Mouse (Mus musculus): ENCODE data around the gene Cabp1.

DNA sequence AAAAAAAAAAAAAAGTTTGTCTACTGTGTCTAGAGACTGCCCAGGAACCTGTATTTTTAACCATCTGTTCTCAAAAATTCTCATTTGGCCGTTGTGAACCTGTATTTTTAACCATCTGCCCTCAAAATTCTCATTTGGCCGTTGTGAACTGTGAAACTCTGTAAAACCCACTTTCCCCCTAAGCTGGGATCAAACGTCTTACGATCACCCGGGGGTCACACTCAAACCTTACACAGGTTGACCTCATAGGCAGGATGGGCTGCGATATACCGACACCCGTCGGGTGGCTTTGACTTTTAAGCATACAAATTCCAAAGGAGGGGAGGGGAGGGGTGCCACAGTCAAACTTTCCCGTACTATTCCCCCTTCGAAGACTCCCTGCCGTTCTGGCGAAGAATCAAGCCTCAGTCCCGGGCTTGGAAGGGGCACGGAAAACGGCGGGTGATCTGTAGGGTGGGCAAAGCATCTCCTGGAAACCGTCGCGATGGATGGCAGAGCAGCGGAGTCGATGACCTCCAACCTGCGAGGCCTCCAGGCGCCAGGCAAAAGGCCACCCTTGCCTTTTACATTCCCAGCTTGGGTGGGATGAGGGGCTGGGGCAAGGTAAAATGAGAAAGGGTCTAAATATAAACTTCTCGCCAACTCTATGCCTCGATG lies 37.1 kb downstream of the Cabp1 start:
- TF ChIP-seq EP300 (IDR thresholded peaks at IDR 0.05; ENCODE audit: low read depth) = no peak
- no peak for TF ChIP-seq CTCF (IDR thresholded peaks at IDR 0.05; ENCODE audit: low read depth)
